Mouse (Mus musculus) hindbrain, embryonic 12.5 days (tissue): ENCODE results near the gene Hps1. TPM values are rescaled to one million over a fixed set of nuclear protein-coding genes. Genes with fewer than 3 reads are reported as not detected.

ENCODE experiments used
- polyA plus RNA-seq: library from polyadenylated mRNA; unstranded; fragments of >200 nt; fragmentation: Nextera tagmentation; extraction: Ambion mirVana; gene quantifications from 2 replicates; pipeline ENCODE4 v1.2.1, GENCODE M21; 2016

Gene Hps1
- polyA plus RNA-seq, 1 experiment from 2014 or later: 16.9 TPM

Other genes with a start within 250 kb of the Hps1 start
- 0.19 and 0.51 TPM in 2 replicates for gene Loxl4, start 167.2 kb downstream of the Hps1 start, polyA plus RNA-seq
- 1.2 and 1.7 TPM in 2 replicates for gene Pyroxd2, start 27.2 kb downstream of the Hps1 start, polyA plus RNA-seq